Mouse (Mus musculus): ENCODE measurements around the gene Sox5.

DNA sequence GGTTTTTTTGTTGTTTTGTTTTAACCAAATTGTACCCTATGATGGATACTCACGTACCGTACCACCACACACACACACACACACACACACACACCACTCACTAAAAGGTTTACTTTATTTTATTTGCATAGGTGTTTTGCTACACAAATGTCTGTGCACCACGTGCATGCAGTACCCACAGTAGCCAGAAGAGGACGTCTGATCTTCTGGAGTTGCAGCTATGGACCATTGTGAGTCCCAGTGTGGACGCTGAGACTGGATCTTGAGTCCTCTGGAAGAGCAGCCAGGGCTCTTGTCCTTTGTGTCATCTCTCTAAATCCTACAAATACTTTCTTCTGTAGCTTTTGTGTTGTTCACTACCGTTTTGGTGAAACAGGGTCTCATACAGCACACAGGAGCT is 776.6 kb downstream of the Sox5 start:
- no peak for TF ChIP-seq POLR2A (IDR thresholded peaks at IDR 0.05; ENCODE audit: control insufficient read depth, extremely low read depth, insufficient read depth, low read length, poor library complexity)
- TF ChIP-seq CTCF (IDR thresholded peaks at IDR 0.05; ENCODE audit: borderline replicate concordance, control insufficient read depth, extremely low read depth, insufficient read depth, low read length, poor library complexity) = no peak
